Mouse (Mus musculus): ENCODE results near the gene Dusp7. TPM values are rescaled to one million over a fixed set of nuclear protein-coding genes. Genes with fewer than 3 reads are reported as not detected.

Dusp7 gene
- total and polyA plus RNA-seq, 3 experiments = 5.5 to 12.2 TPM; not detected in 1

DNA sequence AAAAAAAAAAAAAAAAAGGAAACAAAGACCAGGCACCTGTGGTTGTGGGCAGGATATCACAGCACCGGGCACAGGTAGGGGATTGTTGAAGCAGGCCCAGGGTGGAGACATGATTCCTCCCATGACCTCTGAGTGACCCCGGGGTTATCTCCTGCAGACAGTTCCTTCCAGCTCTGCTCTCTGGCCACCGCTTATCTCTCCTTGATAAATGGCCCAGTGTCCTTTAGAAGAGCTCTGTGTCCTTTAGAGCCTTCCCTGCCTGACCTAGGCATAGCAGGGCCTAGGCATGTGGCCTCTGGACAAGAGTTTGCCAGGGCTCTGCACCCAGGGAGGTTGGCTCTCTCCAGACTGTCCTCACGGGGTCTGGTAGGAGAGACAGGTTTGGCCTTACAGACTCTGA is 29.3 kb downstream of the Dusp7 start:
- DNase-seq (ENCODE audit: low read depth, low spot score) = no peak
- H3K36me3 ChIP-seq (ENCODE audit: control insufficient read depth in 1 of 2, insufficient read depth in 2 of 2, low read length in 2 of 2) = peaks cover 0 to 6% of the 10 kb centered on the region in 2 experiments; a peak in 2 of 4 replicates
- peaks cover 3 to 21% of the 10 kb centered on the region in 2 experiments; a peak in 3 of 4 replicates for H3K4me1 ChIP-seq (ENCODE audit: control insufficient read depth in 1 of 2, insufficient read depth in 2 of 2, low read length in 2 of 2)
- H3K27me3 ChIP-seq (ENCODE audit: control insufficient read depth in 1 of 2, insufficient read depth in 2 of 2, low read length in 2 of 2) = no peaks in the 10 kb centered on the region; a peak in 2 of 4 replicates
- no peak overlapping the region for H3K4me3 ChIP-seq (ENCODE audit: control insufficient read depth in 1 of 2, insufficient read depth in 1 of 2, low read depth in 2 of 2, low read length in 2 of 2)
- no peaks in the 10 kb centered on the region for H3K9me3 ChIP-seq (replicated peaks; ENCODE audit: insufficient read depth, low read length)
- no peaks in the 10 kb centered on the region for H3K79me2 ChIP-seq (ENCODE audit: control insufficient read depth, insufficient read depth, low read length, poor library complexity)
- no peak for TF ChIP-seq ZKSCAN1 (IDR thresholded peaks at IDR 0.05; ENCODE audit: low read depth, low read length)
- no peak for TF ChIP-seq CTCF (IDR thresholded peaks at IDR 0.05 in 2 of 3, conservative IDR thresholded peaks at IDR 0.05 in 1 of 3; ENCODE audit: control insufficient read depth in 1 of 3, insufficient read depth in 1 of 3, low read depth in 2 of 3, low read length in 3 of 3, poor library complexity in 1 of 3, severe bottlenecking in 1 of 3)
- TF ChIP-seq ZNF384 (IDR thresholded peaks at IDR 0.05; ENCODE audit: low read depth, low read length) = no peak
- no peak for TF ChIP-seq CHD2 (IDR thresholded peaks at IDR 0.05; ENCODE audit: low read length)
- TF ChIP-seq TBP (IDR thresholded peaks at IDR 0.05; ENCODE audit: low read depth, low read length) = no peak
- no peak for TF ChIP-seq POLR2AphosphoS5 (IDR thresholded peaks at IDR 0.05; ENCODE audit: borderline replicate concordance, low read depth, low read length)
- TF ChIP-seq POLR2A (IDR thresholded peaks at IDR 0.05; ENCODE audit: control insufficient read depth in 1 of 2, insufficient read depth in 1 of 2, low read depth in 1 of 2, low read length in 2 of 2, poor library complexity in 1 of 2) = no peak
- no peak for TF ChIP-seq GABPA (IDR thresholded peaks at IDR 0.05; ENCODE audit: low read depth, low read length)
- no peak for TF ChIP-seq E2F4 (IDR thresholded peaks at IDR 0.05; ENCODE audit: borderline replicate concordance, low read depth, low read length)
- no peak for TF ChIP-seq GATA1 (IDR thresholded peaks at IDR 0.05; ENCODE audit: low read depth, low read length)
- TF ChIP-seq ELF1 (IDR thresholded peaks at IDR 0.05; ENCODE audit: low read depth, low read length) = no peak
- no peak for TF ChIP-seq MAZ (IDR thresholded peaks at IDR 0.05; ENCODE audit: low read depth, low read length)
- no peak for TF ChIP-seq ZC3H11A (IDR thresholded peaks at IDR 0.05; ENCODE audit: low read depth, low read length)
- no peak for TF ChIP-seq CHD1 (IDR thresholded peaks at IDR 0.05; ENCODE audit: low read depth, low read length)
- no peak overlapping the region for H3K9ac ChIP-seq (ENCODE audit: control insufficient read depth, low read depth, low read length, poor library complexity, severe bottlenecking)
- no peak overlapping the region for H3K27ac ChIP-seq (ENCODE audit: control insufficient read depth, low read depth, low read length)

DNA sequence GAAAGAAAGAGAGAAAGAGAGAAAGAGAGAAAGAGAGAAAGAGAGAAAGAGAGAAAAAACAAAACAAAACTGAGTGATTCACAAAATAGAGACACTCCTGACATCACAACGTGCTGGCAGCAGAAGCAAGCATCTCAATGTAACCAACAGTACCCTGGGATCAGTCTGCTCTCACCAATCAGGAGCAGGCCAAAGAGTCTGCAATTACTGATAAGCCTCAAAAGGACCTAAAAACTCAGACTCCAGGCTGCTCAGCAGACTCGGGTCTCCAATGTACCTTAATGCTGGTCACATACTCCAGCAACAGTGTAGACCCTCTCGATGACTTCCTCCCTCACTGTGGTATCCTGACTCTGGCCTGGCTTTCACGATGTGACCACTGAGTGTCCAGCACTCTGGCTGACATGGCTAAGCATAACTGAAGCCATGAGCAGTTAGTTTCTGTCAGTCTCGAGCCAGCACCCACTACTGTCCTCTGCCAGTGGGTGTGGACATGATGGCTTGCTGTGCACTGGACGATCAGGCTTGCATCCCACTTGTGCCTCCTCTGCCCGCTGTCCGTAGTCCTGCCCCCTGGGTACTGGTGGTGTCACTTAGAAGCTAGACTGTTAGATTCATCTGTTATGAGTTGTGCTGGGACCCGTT is 30.4 kb downstream of the Dusp7 start:
- H3K9me3 ChIP-seq (replicated peaks; ENCODE audit: insufficient read depth, low read length) = no peaks in the 10 kb centered on the region
- no peak overlapping the region for H3K4me3 ChIP-seq (ENCODE audit: control insufficient read depth in 1 of 2, insufficient read depth in 1 of 2, low read depth in 2 of 2, low read length in 2 of 2)
- H3K27ac ChIP-seq (ENCODE audit: control insufficient read depth, low read depth, low read length) = no peak overlapping the region
- H3K27me3 ChIP-seq (ENCODE audit: control insufficient read depth in 1 of 2, insufficient read depth in 2 of 2, low read length in 2 of 2) = no peaks in the 10 kb centered on the region; a peak in 1 of 4 replicates
- DNase-seq (ENCODE audit: low read depth, low spot score) = peak; percentile 87
- peaks cover 3 to 15% of the 10 kb centered on the region in 2 experiments; a peak in 3 of 4 replicates for H3K4me1 ChIP-seq (ENCODE audit: control insufficient read depth in 1 of 2, insufficient read depth in 2 of 2, low read length in 2 of 2)
- H3K79me2 ChIP-seq (ENCODE audit: control insufficient read depth, insufficient read depth, low read length, poor library complexity) = no peaks in the 10 kb centered on the region
- TF ChIP-seq POLR2AphosphoS2 (IDR thresholded peaks at IDR 0.05; ENCODE audit: low read length) (no peak), MYC (IDR thresholded peaks at IDR 0.05; ENCODE audit: low read depth, low read length) (peak; percentile 45; the same call in 1 of the 2 replicates), GATA1 (IDR thresholded peaks at IDR 0.05; ENCODE audit: low read depth, low read length) (peak; percentile 93), TAL1 (IDR thresholded peaks at IDR 0.05; ENCODE audit: low read length) (peak; percentile 74), TCF12 (IDR thresholded peaks at IDR 0.05; ENCODE audit: low read depth, low read length) (peak; percentile 61; the same call in 1 of the 2 replicates), TBP (IDR thresholded peaks at IDR 0.05; ENCODE audit: low read depth, low read length) (0 out of 2 replicates have a peak, but pooled peaks have one; percentile 21), CTCF (IDR thresholded peaks at IDR 0.05 in 2 of 3, conservative IDR thresholded peaks at IDR 0.05 in 1 of 3; ENCODE audit: control insufficient read depth in 1 of 3, insufficient read depth in 1 of 3, low read depth in 2 of 3, low read length in 3 of 3, poor library complexity in 1 of 3, severe bottlenecking in 1 of 3) (no peak), EP300 (IDR thresholded peaks at IDR 0.05; ENCODE audit: low read depth in 1 of 2, low read length in 2 of 2) (peak; percentile 49 to 57; a peak in 3 of 4 replicates)
- no peak overlapping the region for H3K9ac ChIP-seq (ENCODE audit: control insufficient read depth, low read depth, low read length, poor library complexity, severe bottlenecking)
- peaks cover 0 to 6% of the 10 kb centered on the region in 2 experiments; a peak in 2 of 4 replicates for H3K36me3 ChIP-seq (ENCODE audit: control insufficient read depth in 1 of 2, insufficient read depth in 2 of 2, low read length in 2 of 2)
